Mouse (Mus musculus): ENCODE measurements around the gene Dtymk. TPM values are rescaled to one million over a fixed set of nuclear protein-coding genes. Genes with fewer than 3 reads are reported as not detected.
A peak's percentile ranks its signal among the peaks of the same experiment; 100 is the strongest.

The Dtymk gene
- polyA plus RNA-seq, 1 experiment, result 96.5 TPM

GRCm38 (mm10) chr1:93802771-93803170, 1.0 kb upstream of the Dtymk start:
- H3K4me3 ChIP-seq (replicated peaks; ENCODE audit: insufficient read depth, low read depth, low read length), result no peak overlapping the region
- no peak overlapping the region for H3K27ac ChIP-seq (ENCODE audit: insufficient read depth, low read length)
- H3K4me1 ChIP-seq (ENCODE audit: control insufficient read depth, insufficient read depth, low read length), result peaks cover 2% of the 10 kb centered on the region
- TF ChIP-seq CTCF (IDR thresholded peaks at IDR 0.05; ENCODE audit: borderline replicate concordance, insufficient read depth, low read depth, low read length) (no peak), POLR2A (IDR thresholded peaks at IDR 0.05; ENCODE audit: borderline replicate concordance, insufficient read depth, low read length) (no peak)
- 87% methylated on average over 5 of the region's 5 CpGs for WGBS
- no peaks in the 10 kb centered on the region for H3K27me3 ChIP-seq (ENCODE audit: control insufficient read depth, insufficient read depth, low read length)
- DNase-seq, result no peak

GRCm38 (mm10) chr1:93800670-93801503, 847 bp downstream of the Dtymk start:
- WGBS, result 74% methylated on average over 21 of the region's 21 CpGs
- TF ChIP-seq CTCF (IDR thresholded peaks at IDR 0.05; ENCODE audit: borderline replicate concordance, insufficient read depth, low read depth, low read length) (no peak), POLR2A (IDR thresholded peaks at IDR 0.05; ENCODE audit: borderline replicate concordance, insufficient read depth, low read length) (no peak)
- peak overlapping the region; percentile 79 for H3K4me3 ChIP-seq (replicated peaks; ENCODE audit: insufficient read depth, low read depth, low read length)
- no peak overlapping the region for H3K27ac ChIP-seq (ENCODE audit: insufficient read depth, low read length)
- H3K27me3 ChIP-seq (ENCODE audit: control insufficient read depth, insufficient read depth, low read length), result no peaks in the 10 kb centered on the region
- H3K4me1 ChIP-seq (ENCODE audit: control insufficient read depth, insufficient read depth, low read length), result peaks cover 2% of the 10 kb centered on the region
- no peak for DNase-seq

- H3K4me1 ChIP-seq (ENCODE audit: control insufficient read depth, insufficient read depth, low read length), result no peaks in the 10 kb centered on the region
- no peak overlapping the region for H3K4me3 ChIP-seq (replicated peaks; ENCODE audit: insufficient read depth, low read depth, low read length)
- TF ChIP-seq POLR2A (IDR thresholded peaks at IDR 0.05; ENCODE audit: borderline replicate concordance, insufficient read depth, low read length) (no peak), CTCF (IDR thresholded peaks at IDR 0.05; ENCODE audit: borderline replicate concordance, insufficient read depth, low read depth, low read length) (no peak)
- WGBS, result 83% methylated on average over 8 of the region's 8 CpGs
- no peaks in the 10 kb centered on the region for H3K27me3 ChIP-seq (ENCODE audit: control insufficient read depth, insufficient read depth, low read length)
- no peak for DNase-seq
- no peak overlapping the region for H3K27ac ChIP-seq (ENCODE audit: insufficient read depth, low read length)
Observed at GRCm38 (mm10) chr1:93795886-93796285, 5.8 kb downstream of the Dtymk start.

- Histone ChIP-seq H3K4me1 (ENCODE audit: control insufficient read depth, insufficient read depth, low read length) (no peaks in the 10 kb centered on the region), H3K27ac (ENCODE audit: insufficient read depth, low read length) (no peak overlapping the region), H3K4me3 (replicated peaks; ENCODE audit: insufficient read depth, low read depth, low read length) (no peak overlapping the region), H3K27me3 (ENCODE audit: control insufficient read depth, insufficient read depth, low read length) (no peaks in the 10 kb centered on the region)
- no peak for DNase-seq
- TF ChIP-seq CTCF (IDR thresholded peaks at IDR 0.05; ENCODE audit: borderline replicate concordance, insufficient read depth, low read depth, low read length), result no peak
- TF ChIP-seq POLR2A (IDR thresholded peaks at IDR 0.05; ENCODE audit: borderline replicate concordance, insufficient read depth, low read length), result no peak
- WGBS, result 96% methylated on average over 8 of the region's 8 CpGs
Observed at GRCm38 (mm10) chr1:93794526-93794925, 7.2 kb downstream of the Dtymk start.

GRCm38 (mm10) chr1:93786912-93787311, 14.8 kb downstream of the Dtymk start:
- Histone ChIP-seq H3K27me3 (ENCODE audit: control insufficient read depth, insufficient read depth, low read length) (no peaks in the 10 kb centered on the region), H3K4me1 (ENCODE audit: control insufficient read depth, insufficient read depth, low read length) (no peaks in the 10 kb centered on the region), H3K4me3 (replicated peaks; ENCODE audit: insufficient read depth, low read depth, low read length) (no peak overlapping the region), H3K27ac (ENCODE audit: insufficient read depth, low read length) (no peak overlapping the region)
- 65% methylated on average over 2 of the region's 2 CpGs for WGBS
- peak in 1 of 2 experiments; percentile 29 for DNase-seq
- TF ChIP-seq CTCF (IDR thresholded peaks at IDR 0.05; ENCODE audit: borderline replicate concordance, insufficient read depth, low read depth, low read length) (no peak), POLR2A (IDR thresholded peaks at IDR 0.05; ENCODE audit: borderline replicate concordance, insufficient read depth, low read length) (no peak)

- Histone ChIP-seq H3K27ac (ENCODE audit: insufficient read depth, low read length) (no peak overlapping the region), H3K27me3 (ENCODE audit: control insufficient read depth, insufficient read depth, low read length) (no peaks in the 10 kb centered on the region), H3K4me1 (ENCODE audit: control insufficient read depth, insufficient read depth, low read length) (no peaks in the 10 kb centered on the region), H3K4me3 (replicated peaks; ENCODE audit: insufficient read depth, low read depth, low read length) (no peak overlapping the region)
- TF ChIP-seq POLR2A (IDR thresholded peaks at IDR 0.05; ENCODE audit: borderline replicate concordance, insufficient read depth, low read length), result no peak
- TF ChIP-seq CTCF (IDR thresholded peaks at IDR 0.05; ENCODE audit: borderline replicate concordance, insufficient read depth, low read depth, low read length), result no peak
- DNase-seq, result no peak
- 63% methylated on average over 5 of the region's 5 CpGs for WGBS
Observed at GRCm38 (mm10) chr1:93776686-93777085, 25.0 kb downstream of the Dtymk start.

- Histone ChIP-seq H3K4me3 (replicated peaks; ENCODE audit: insufficient read depth, low read depth, low read length) (no peak overlapping the region), H3K27ac (ENCODE audit: insufficient read depth, low read length) (no peak overlapping the region), H3K4me1 (ENCODE audit: control insufficient read depth, insufficient read depth, low read length) (no peaks in the 10 kb centered on the region), H3K27me3 (ENCODE audit: control insufficient read depth, insufficient read depth, low read length) (no peaks in the 10 kb centered on the region)
- TF ChIP-seq CTCF (IDR thresholded peaks at IDR 0.05; ENCODE audit: borderline replicate concordance, insufficient read depth, low read depth, low read length) (no peak), POLR2A (IDR thresholded peaks at IDR 0.05; ENCODE audit: borderline replicate concordance, insufficient read depth, low read length) (no peak)
- no peak for DNase-seq
- WGBS, result 89% methylated on average over 3 of the region's 3 CpGs
Observed at GRCm38 (mm10) chr1:93769901-93770300, 31.8 kb downstream of the Dtymk start.

GRCm38 (mm10) chr1:93767600-93767999, 34.1 kb downstream of the Dtymk start:
- no peak overlapping the region for H3K27ac ChIP-seq (ENCODE audit: insufficient read depth, low read length)
- no peak for TF ChIP-seq CTCF (IDR thresholded peaks at IDR 0.05; ENCODE audit: borderline replicate concordance, insufficient read depth, low read depth, low read length)
- TF ChIP-seq POLR2A (IDR thresholded peaks at IDR 0.05; ENCODE audit: borderline replicate concordance, insufficient read depth, low read length), result no peak
- H3K27me3 ChIP-seq (ENCODE audit: control insufficient read depth, insufficient read depth, low read length), result no peaks in the 10 kb centered on the region
- WGBS, result 95% methylated on average over 6 of the region's 6 CpGs
- H3K4me3 ChIP-seq (replicated peaks; ENCODE audit: insufficient read depth, low read depth, low read length), result no peak overlapping the region
- H3K4me1 ChIP-seq (ENCODE audit: control insufficient read depth, insufficient read depth, low read length), result no peaks in the 10 kb centered on the region
- DNase-seq, result no peak
